Mouse (Mus musculus): ENCODE measurements around the gene Pbsn. TPM values are rescaled to one million over a fixed set of nuclear protein-coding genes. Genes with fewer than 3 reads are reported as not detected.
"Not testable (repeated sequence)": the region's sequence is repeated elsewhere in the genome, so short reads cannot be mapped to it uniquely, and the experiment has no call there.

Gene Pbsn
- polyA plus RNA-seq (2016; fragmentation: Nextera tagmentation; extraction: Ambion mirVana), result not detected in 2 replicates

GRCm38 (mm10) chrX:77853523-77853922, at the start of gene Pbsn:
TSS of gene Pbsn (minus strand) at chrX:77853623.
- 90% methylated on average over 1 of the region's 1 CpGs for WGBS
- no peak within 1 kb of the TSS for H3K4me3 ChIP-seq

GRCm38 (mm10) chrX:77880033-77880432, 26.6 kb upstream of the Pbsn start:
- H3K4me3 ChIP-seq; H3K27me3 ChIP-seq (ENCODE audit: low read depth, poor library complexity, severe bottlenecking); H3K36me3 ChIP-seq; DNase-seq (ENCODE audit: low spot score); H3K4me1 ChIP-seq; H3K27ac ChIP-seq (replicated peaks); H3K9me3 ChIP-seq (replicated peaks): not testable (repeated sequence)
- WGBS, result 56% methylated on average over 2 of the region's 4 CpGs

More at GRCm38 (mm10) chrX:77853523-77853922, at the start of gene Pbsn:
- DNase-seq (ENCODE audit: low spot score), result no peak
- Histone ChIP-seq H3K4me1 (no peaks in the 10 kb centered on the region), H3K27ac (replicated peaks) (no peak within 1 kb of the TSS), H3K27me3 (ENCODE audit: low read depth, poor library complexity, severe bottlenecking) (no peaks in the 10 kb centered on the region), H3K9me3 (replicated peaks) (no peaks in the 10 kb centered on the region), H3K36me3 (no peaks in the 10 kb centered on the region)

GRCm38 (mm10) chrX:77864458-77864857, 11.0 kb upstream of the Pbsn start, which contains the start of gene Gm14744:
TSS of gene Gm14744 (plus strand) at chrX:77864758.
- not testable (repeated sequence) for DNase-seq (ENCODE audit: low spot score); H3K27ac ChIP-seq (replicated peaks); H3K4me3 ChIP-seq; H3K27me3 ChIP-seq (ENCODE audit: low read depth, poor library complexity, severe bottlenecking); H3K9me3 ChIP-seq (replicated peaks); H3K4me1 ChIP-seq; H3K36me3 ChIP-seq
- 88% methylated on average over 2 of the region's 2 CpGs for WGBS

GRCm38 (mm10) chrX:77812031-77812430, 41.4 kb downstream of the Pbsn start:
- DNase-seq (ENCODE audit: low spot score), result no peak
- no peak overlapping the region for H3K4me3 ChIP-seq

GRCm38 (mm10) chrX:77810608-77811206, 42.7 kb downstream of the Pbsn start:
- Histone ChIP-seq H3K4me1 (no peaks in the 10 kb centered on the region), H3K36me3 (no peaks in the 10 kb centered on the region), H3K9me3 (replicated peaks) (no peaks in the 10 kb centered on the region), H3K4me3 (peak overlapping the region; percentile 49), H3K27ac (replicated peaks) (peak overlapping the region; percentile 64), H3K27me3 (ENCODE audit: low read depth, poor library complexity, severe bottlenecking) (no peaks in the 10 kb centered on the region)
- 27% methylated on average over 17 of the region's 17 CpGs for WGBS
- DNase-seq (ENCODE audit: low spot score), result peak; percentile 60

More at GRCm38 (mm10) chrX:77812031-77812430, 41.4 kb downstream of the Pbsn start:
- H3K27me3 ChIP-seq (ENCODE audit: low read depth, poor library complexity, severe bottlenecking), result no peaks in the 10 kb centered on the region
- H3K9me3 ChIP-seq (replicated peaks), result no peaks in the 10 kb centered on the region
- no peaks in the 10 kb centered on the region for H3K36me3 ChIP-seq
- H3K27ac ChIP-seq (replicated peaks), result no peak overlapping the region
- H3K4me1 ChIP-seq, result no peaks in the 10 kb centered on the region
- WGBS, result 64% methylated on average over 6 of the region's 6 CpGs

- no peak overlapping the region for H3K4me3 ChIP-seq
- no peak overlapping the region for H3K27ac ChIP-seq (replicated peaks)
- H3K36me3 ChIP-seq, result no peaks in the 10 kb centered on the region
- no peaks in the 10 kb centered on the region for H3K9me3 ChIP-seq (replicated peaks)
- peak; percentile 12 for DNase-seq (ENCODE audit: low spot score)
- H3K27me3 ChIP-seq (ENCODE audit: low read depth, poor library complexity, severe bottlenecking), result no peaks in the 10 kb centered on the region
- 27% methylated on average over 2 of the region's 2 CpGs for WGBS
- H3K4me1 ChIP-seq, result no peaks in the 10 kb centered on the region
Observed at GRCm38 (mm10) chrX:77808602-77809001, 44.8 kb downstream of the Pbsn start.

- no peaks in the 10 kb centered on the region for H3K4me1 ChIP-seq
Observed at GRCm38 (mm10) chrX:77802293-77802692, 51.1 kb downstream of the Pbsn start.

GRCm38 (mm10) chrX:77801543-77801942, 51.9 kb downstream of the Pbsn start:
- DNase-seq (ENCODE audit: low spot score), result no peak
- WGBS, result 61% methylated on average over 1 of the region's 1 CpGs
- H3K27me3 ChIP-seq (ENCODE audit: low read depth, poor library complexity, severe bottlenecking), result no peaks in the 10 kb centered on the region
- no peak overlapping the region for H3K27ac ChIP-seq (replicated peaks)
- H3K4me3 ChIP-seq, result no peak overlapping the region
- H3K9me3 ChIP-seq (replicated peaks), result no peaks in the 10 kb centered on the region; the same call in 1 of the 2 replicates
- H3K36me3 ChIP-seq, result no peaks in the 10 kb centered on the region
- 0 out of 2 replicates have a peak, but pooled peaks cover 1% of the 10 kb centered on the region for H3K4me1 ChIP-seq

More at GRCm38 (mm10) chrX:77802293-77802692, 51.1 kb downstream of the Pbsn start:
- Histone ChIP-seq H3K9me3 (replicated peaks) (no peaks in the 10 kb centered on the region; the same call in 1 of the 2 replicates), H3K36me3 (no peaks in the 10 kb centered on the region), H3K27ac (replicated peaks) (no peak overlapping the region), H3K27me3 (ENCODE audit: low read depth, poor library complexity, severe bottlenecking) (no peaks in the 10 kb centered on the region), H3K4me3 (no peak overlapping the region)
- WGBS, result 88% methylated on average over 2 of the region's 2 CpGs
- no peak for DNase-seq (ENCODE audit: low spot score)

- WGBS, result 80% methylated on average over 3 of the region's 3 CpGs
- Histone ChIP-seq H3K27me3 (ENCODE audit: low read depth, poor library complexity, severe bottlenecking) (no peaks in the 10 kb centered on the region), H3K4me1 (peaks cover 3% of the 10 kb centered on the region; the same call in 1 of the 2 replicates), H3K36me3 (no peaks in the 10 kb centered on the region), H3K4me3 (no peak overlapping the region), H3K27ac (replicated peaks) (no peak overlapping the region), H3K9me3 (replicated peaks) (peaks cover 5% of the 10 kb centered on the region)
- DNase-seq (ENCODE audit: low spot score), result no peak
Observed at GRCm38 (mm10) chrX:77799554-77799953, 53.9 kb downstream of the Pbsn start.

- H3K9me3 ChIP-seq (replicated peaks), result peaks cover 5% of the 10 kb centered on the region
- no peaks in the 10 kb centered on the region for H3K27me3 ChIP-seq (ENCODE audit: low read depth, poor library complexity, severe bottlenecking)
- no peak overlapping the region for H3K27ac ChIP-seq (replicated peaks)
- no peak for DNase-seq (ENCODE audit: low spot score)
- no peaks in the 10 kb centered on the region for H3K36me3 ChIP-seq
- H3K4me1 ChIP-seq, result peaks cover 8% of the 10 kb centered on the region; the same call in 1 of the 2 replicates
- H3K4me3 ChIP-seq, result no peak overlapping the region
Observed at GRCm38 (mm10) chrX:77797801-77798200, 55.6 kb downstream of the Pbsn start.

- H3K4me3 ChIP-seq, result peak overlapping the region; percentile 66
- no peaks in the 10 kb centered on the region for H3K27me3 ChIP-seq (ENCODE audit: low read depth, poor library complexity, severe bottlenecking)
- DNase-seq (ENCODE audit: low spot score), result no peak
- peaks cover 8% of the 10 kb centered on the region; the same call in 1 of the 2 replicates for H3K4me1 ChIP-seq
- WGBS, result 61% methylated on average over 1 of the region's 1 CpGs
- no peaks in the 10 kb centered on the region for H3K36me3 ChIP-seq
- H3K27ac ChIP-seq (replicated peaks), result no peak overlapping the region
- H3K9me3 ChIP-seq (replicated peaks), result peaks cover 5% of the 10 kb centered on the region
Observed at GRCm38 (mm10) chrX:77796916-77797315, 56.5 kb downstream of the Pbsn start.

- Histone ChIP-seq H3K36me3 (no peaks in the 10 kb centered on the region), H3K27me3 (ENCODE audit: low read depth, poor library complexity, severe bottlenecking) (no peaks in the 10 kb centered on the region), H3K4me3 (peak within 1 kb of the TSS; percentile 66), H3K9me3 (replicated peaks) (peaks cover 5% of the 10 kb centered on the region), H3K27ac (replicated peaks) (peak within 1 kb of the TSS; percentile 83), H3K4me1 (peaks cover 8% of the 10 kb centered on the region; the same call in 1 of the 2 replicates)
- no peak for DNase-seq (ENCODE audit: low spot score)
- whole genome bisulfite sequencing, result 35% methylated on average over 17 of the region's 19 CpGs
Observed at GRCm38 (mm10) chrX:77796238-77796835, 57.1 kb downstream of the Pbsn start, which contains the start of gene Prkx. TSS of gene Prkx (minus strand) at chrX:77796278.

GRCm38 (mm10) chrX:77795858-77796174, 57.6 kb downstream of the Pbsn start:
- Histone ChIP-seq H3K4me3 (peak overlapping the region; percentile 66), H3K27me3 (ENCODE audit: low read depth, poor library complexity, severe bottlenecking) (no peaks in the 10 kb centered on the region), H3K4me1 (peaks cover 8% of the 10 kb centered on the region; the same call in 1 of the 2 replicates), H3K27ac (replicated peaks) (peak overlapping the region; percentile 83), H3K36me3 (no peaks in the 10 kb centered on the region), H3K9me3 (replicated peaks) (peaks cover 5% of the 10 kb centered on the region)
- DNase-seq (ENCODE audit: low spot score), result peak; percentile 83
- WGBS, result 28% methylated on average over 30 of the region's 30 CpGs
